Mouse (Mus musculus): Measurements from ENCODE around the gene Cbr4. TPM values are rescaled to one million over a fixed set of nuclear protein-coding genes. Genes with fewer than 3 reads are reported as not detected.

The Cbr4 gene
- polyA plus RNA-seq (2016; fragmentation: Nextera tagmentation; extraction: Ambion mirVana): 37.8 and 39.0 TPM in 2 replicates

DNA sequence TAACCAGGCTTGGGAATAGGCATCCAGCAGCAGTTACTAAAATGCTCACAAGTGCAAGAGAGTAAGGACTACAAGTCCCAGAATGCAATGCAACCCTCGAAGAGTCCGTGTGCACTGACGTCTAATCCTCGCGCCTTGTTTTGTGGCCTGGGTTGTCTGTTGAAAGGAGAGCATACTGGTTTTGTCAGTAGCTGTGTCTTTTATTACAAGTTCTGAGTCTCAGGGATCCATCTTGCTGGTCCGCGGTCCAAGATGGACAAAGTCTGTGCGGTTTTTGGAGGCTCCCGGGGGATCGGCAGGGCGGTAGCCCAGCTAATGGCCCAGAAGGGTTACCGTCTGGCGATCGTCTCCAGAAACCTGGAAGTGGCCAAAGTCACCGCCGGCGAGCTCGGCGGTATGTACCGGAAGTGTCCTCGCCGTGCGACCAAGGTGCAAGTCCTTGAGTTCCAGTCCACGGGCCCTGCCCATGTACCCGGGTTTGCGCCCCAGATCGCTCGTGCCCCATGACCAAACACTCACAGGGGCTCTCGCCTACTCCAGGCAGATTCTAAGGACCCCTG is at the start of gene Cbr4:
Gene Cbr4 (plus strand): TSS at position 138 of the 560 bp plus-strand sequence.
- peak; percentile 90 for ATAC-seq (ENCODE audit: insufficient number of reproducible peaks, low FRiP score)
- under 1% methylated on average over 29 of the region's 29 CpGs for WGBS
- Histone ChIP-seq H3K27ac (ENCODE audit: poor library complexity, severe bottlenecking) (peak within 1 kb of the TSS; percentile 93), H3K9ac (peak within 1 kb of the TSS; percentile 90), H3K36me3 (peaks cover 5% of the 10 kb centered on the region), H3K27me3 (replicated peaks) (no peaks in the 10 kb centered on the region), H3K4me2 (peak within 1 kb of the TSS; percentile 91), H3K4me3 (peak within 1 kb of the TSS; percentile 90), H3K9me3 (replicated peaks) (no peaks in the 10 kb centered on the region), H3K4me1 (replicated peaks) (peaks cover 6% of the 10 kb centered on the region)

DNA sequence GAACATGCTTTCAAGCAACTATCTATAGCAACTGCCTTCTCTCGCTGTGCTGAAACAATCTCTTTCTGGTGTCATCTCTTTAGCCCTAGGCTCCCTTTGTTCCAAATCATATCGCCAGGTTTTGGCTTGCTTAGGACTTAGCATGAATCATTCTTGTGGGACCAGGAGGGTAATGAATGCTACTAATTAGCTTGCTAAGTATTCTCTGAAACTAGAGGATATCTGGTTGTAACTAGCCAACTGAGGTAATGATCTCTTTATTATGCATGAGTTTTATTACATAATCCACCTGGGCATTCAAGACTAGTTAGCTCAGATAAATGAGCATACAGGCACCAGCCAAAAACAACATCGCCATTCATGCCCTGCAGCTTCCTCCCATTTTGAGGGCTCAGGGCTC is 44.5 kb upstream of the Cbr4 start:
- 88% methylated on average over 3 of the region's 3 CpGs for whole genome bisulfite sequencing

DNA sequence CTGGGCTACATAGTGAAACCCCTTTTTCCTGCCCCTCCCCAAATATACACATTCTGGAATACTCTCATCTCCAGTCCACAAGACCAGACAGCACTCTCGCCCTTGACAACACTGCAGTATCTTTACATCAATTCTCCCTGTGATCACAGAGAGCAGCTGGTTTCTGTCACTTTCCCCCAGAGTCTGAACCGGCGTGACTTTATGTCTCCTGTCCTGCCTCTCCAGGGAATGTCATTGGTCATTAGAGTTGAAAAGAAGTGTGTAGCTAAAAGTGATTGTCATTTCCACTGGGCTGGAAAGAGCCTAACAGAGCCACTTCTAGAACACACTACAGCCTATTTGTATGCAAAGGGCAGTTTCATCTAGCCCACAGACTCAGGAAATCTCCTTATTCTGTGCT is 43.2 kb upstream of the Cbr4 start:
- H3K4me1 ChIP-seq (replicated peaks): no peaks in the 10 kb centered on the region
- no peak overlapping the region for H3K4me3 ChIP-seq
- WGBS: 30% methylated on average over 3 of the region's 3 CpGs
- no peak overlapping the region for H3K9ac ChIP-seq
- H3K9me3 ChIP-seq (replicated peaks): peaks cover 10% of the 10 kb centered on the region
- no peaks in the 10 kb centered on the region for H3K36me3 ChIP-seq
- H3K27ac ChIP-seq (ENCODE audit: poor library complexity, severe bottlenecking): no peak overlapping the region
- no peak overlapping the region for H3K4me2 ChIP-seq
- H3K27me3 ChIP-seq (replicated peaks): no peaks in the 10 kb centered on the region
- no peak for ATAC-seq (ENCODE audit: insufficient number of reproducible peaks, low FRiP score)

More for the DNA sequence above, 44.5 kb upstream of the Cbr4 start:
- Histone ChIP-seq H3K9me3 (replicated peaks) (peaks cover 17% of the 10 kb centered on the region), H3K27ac (ENCODE audit: poor library complexity, severe bottlenecking) (no peak overlapping the region), H3K9ac (no peak overlapping the region), H3K4me3 (no peak overlapping the region), H3K27me3 (replicated peaks) (no peaks in the 10 kb centered on the region), H3K4me2 (no peak overlapping the region), H3K36me3 (no peaks in the 10 kb centered on the region), H3K4me1 (replicated peaks) (no peaks in the 10 kb centered on the region)
- no peak for ATAC-seq (ENCODE audit: insufficient number of reproducible peaks, low FRiP score)

DNA sequence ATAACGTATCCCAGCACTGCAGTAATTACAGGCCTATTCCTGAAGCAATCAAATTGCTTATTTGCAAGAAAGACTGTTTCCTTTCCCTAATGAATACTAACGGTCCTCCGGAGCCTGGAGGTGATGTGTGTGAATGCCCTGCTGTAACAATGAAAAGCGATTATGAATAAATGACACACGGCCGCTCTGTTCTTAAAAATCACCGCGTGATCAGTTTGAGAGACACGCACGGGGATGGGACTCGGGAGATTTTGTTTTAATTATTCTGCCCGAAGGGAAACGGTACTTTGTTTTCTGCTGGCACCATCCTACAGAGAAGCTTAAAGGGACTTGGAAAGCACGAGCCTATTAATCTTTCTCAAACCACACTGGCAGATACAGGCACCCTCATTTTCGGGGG is 41.2 kb upstream of the Cbr4 start:
- Histone ChIP-seq H3K36me3 (no peaks in the 10 kb centered on the region), H3K4me2 (no peak overlapping the region), H3K4me1 (replicated peaks) (no peaks in the 10 kb centered on the region), H3K9me3 (replicated peaks) (peaks cover 3% of the 10 kb centered on the region; the same call in 1 of the 2 replicates), H3K27me3 (replicated peaks) (no peaks in the 10 kb centered on the region), H3K9ac (no peak overlapping the region), H3K27ac (ENCODE audit: poor library complexity, severe bottlenecking) (no peak overlapping the region), H3K4me3 (no peak overlapping the region)
- ATAC-seq (ENCODE audit: insufficient number of reproducible peaks, low FRiP score): no peak
- WGBS: 66% methylated on average over 15 of the region's 15 CpGs

DNA sequence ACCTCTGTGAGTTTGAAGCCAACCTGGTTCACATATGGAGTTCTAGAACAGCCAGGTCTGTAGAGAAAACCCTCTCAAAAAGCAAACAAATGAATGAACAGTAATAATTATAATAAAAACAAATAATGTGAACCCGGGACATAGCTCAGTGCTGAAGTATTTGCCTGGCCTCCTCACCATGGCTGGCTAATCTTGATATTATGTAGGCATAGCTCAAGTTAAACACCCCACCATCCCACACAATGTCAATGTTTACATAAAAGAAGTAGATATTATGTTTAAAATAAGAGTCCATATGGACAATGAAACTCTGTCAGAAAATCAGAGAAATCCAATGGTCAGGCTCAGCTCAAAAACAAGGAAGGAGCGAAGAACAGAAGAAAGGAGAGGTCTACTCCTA is 39.4 kb upstream of the Cbr4 start:
- H3K4me3 ChIP-seq: no peak overlapping the region

DNA sequence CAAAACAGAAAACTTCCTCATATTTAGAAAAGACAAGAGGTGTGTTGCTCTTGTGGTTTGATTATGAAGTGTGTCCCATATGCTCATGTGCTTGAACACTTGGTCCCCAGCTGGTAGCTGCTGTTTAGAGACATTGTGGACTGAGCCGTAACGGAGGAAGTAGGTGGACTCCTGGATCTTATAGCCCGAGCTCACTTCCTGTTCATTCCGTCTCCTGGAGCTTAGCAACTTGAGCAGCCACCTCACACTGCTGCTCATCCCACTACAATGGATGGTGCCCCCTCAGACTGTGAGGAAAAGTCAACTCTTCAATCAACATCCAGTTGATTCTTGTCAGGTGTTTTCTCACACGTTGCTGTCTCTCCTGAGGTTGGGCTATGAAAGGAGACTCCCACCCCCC is 38.7 kb upstream of the Cbr4 start:
- Histone ChIP-seq H3K4me3 (no peak overlapping the region), H3K9me3 (replicated peaks) (no peaks in the 10 kb centered on the region), H3K27ac (ENCODE audit: poor library complexity, severe bottlenecking) (no peak overlapping the region), H3K27me3 (replicated peaks) (no peaks in the 10 kb centered on the region), H3K9ac (no peak overlapping the region), H3K36me3 (no peaks in the 10 kb centered on the region), H3K4me1 (replicated peaks) (peaks cover 6% of the 10 kb centered on the region), H3K4me2 (no peak overlapping the region)
- ATAC-seq (ENCODE audit: insufficient number of reproducible peaks, low FRiP score): no peak
- 50% methylated on average over 5 of the region's 5 CpGs for WGBS

More for the DNA sequence above, 39.4 kb upstream of the Cbr4 start:
- Histone ChIP-seq H3K36me3 (no peaks in the 10 kb centered on the region), H3K9me3 (replicated peaks) (no peaks in the 10 kb centered on the region), H3K9ac (no peak overlapping the region), H3K27me3 (replicated peaks) (no peaks in the 10 kb centered on the region), H3K4me1 (replicated peaks) (peaks cover 6% of the 10 kb centered on the region), H3K27ac (ENCODE audit: poor library complexity, severe bottlenecking) (no peak overlapping the region), H3K4me2 (no peak overlapping the region)
- 82% methylated on average over 2 of the region's 2 CpGs for WGBS
- no peak for ATAC-seq (ENCODE audit: insufficient number of reproducible peaks, low FRiP score)

DNA sequence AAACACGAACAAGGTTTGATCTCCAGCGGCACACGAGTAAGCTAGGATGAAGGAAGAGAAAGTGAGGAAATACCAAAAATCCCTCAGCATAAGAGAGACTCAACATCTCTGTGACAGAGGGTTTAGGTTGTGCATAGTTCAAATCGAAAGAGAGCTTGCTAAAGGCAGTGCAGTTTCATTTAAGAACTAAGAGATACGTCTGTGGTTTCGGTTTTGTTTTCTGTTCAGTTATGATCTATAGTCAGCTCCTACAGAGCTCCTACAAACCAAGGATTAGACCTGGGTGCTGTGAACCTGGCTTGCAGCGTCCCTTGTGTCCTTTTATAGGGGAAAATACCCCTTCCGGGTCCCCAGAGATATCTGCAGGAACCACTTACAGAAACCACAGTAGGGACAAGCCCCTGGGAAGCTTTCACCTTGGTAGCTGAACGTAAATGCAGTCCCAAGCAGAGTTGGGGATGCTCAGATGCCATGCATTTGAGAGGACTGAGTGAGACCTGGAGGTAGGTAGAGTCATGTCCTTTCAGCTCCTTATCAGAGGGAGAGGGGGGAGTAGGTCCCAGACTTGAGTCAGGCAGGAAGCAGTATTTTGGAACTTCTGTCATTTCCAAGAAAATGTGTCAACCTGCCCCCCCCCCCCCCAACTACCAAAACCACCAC is 36.5 kb upstream of the Cbr4 start:
- no peak overlapping the region for H3K4me3 ChIP-seq
- H3K27me3 ChIP-seq (replicated peaks): no peaks in the 10 kb centered on the region
- H3K27ac ChIP-seq (ENCODE audit: poor library complexity, severe bottlenecking): no peak overlapping the region
- H3K9ac ChIP-seq: no peak overlapping the region
- peaks cover 5% of the 10 kb centered on the region; the same call in 1 of the 2 replicates for H3K9me3 ChIP-seq (replicated peaks)
- H3K4me2 ChIP-seq: no peak overlapping the region
- ATAC-seq (ENCODE audit: insufficient number of reproducible peaks, low FRiP score): no peak
- WGBS: 86% methylated on average over 9 of the region's 9 CpGs
- peaks cover 6% of the 10 kb centered on the region for H3K4me1 ChIP-seq (replicated peaks)
- H3K36me3 ChIP-seq: no peaks in the 10 kb centered on the region

DNA sequence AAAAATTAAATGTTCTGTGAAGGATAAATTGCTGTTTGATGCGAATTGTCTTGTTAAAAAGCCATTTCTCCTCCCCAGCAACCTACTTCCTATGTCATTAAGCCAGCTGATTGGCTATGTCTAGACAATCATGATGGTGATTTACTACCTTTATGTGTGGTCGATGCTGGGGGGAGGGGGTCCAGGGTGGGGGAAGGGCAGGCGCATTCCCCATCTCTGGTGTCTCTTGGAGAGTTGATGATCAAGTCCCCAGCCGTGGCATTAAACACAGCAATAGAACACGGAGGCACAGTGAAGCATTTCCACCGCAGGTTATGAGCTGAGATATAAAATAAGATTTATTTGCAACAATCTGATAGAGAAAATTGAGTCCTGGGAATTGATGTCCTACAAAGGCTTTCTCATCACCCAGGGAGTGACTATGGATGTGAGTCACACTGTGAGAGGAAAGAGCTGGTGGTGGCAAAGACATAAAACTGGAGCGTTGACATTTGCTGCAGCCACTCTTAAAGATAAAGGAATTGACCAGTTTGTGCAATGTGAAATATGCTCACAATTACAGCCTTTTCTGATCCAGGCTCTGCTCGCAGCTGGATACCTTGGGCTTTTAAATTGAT is 35.7 kb upstream of the Cbr4 start:
- Histone ChIP-seq H3K9me3 (replicated peaks) (peaks cover 5% of the 10 kb centered on the region; the same call in 1 of the 2 replicates), H3K4me3 (no peak overlapping the region), H3K36me3 (no peaks in the 10 kb centered on the region), H3K9ac (no peak overlapping the region), H3K4me2 (no peak overlapping the region), H3K4me1 (replicated peaks) (peaks cover 6% of the 10 kb centered on the region), H3K27ac (ENCODE audit: poor library complexity, severe bottlenecking) (no peak overlapping the region), H3K27me3 (replicated peaks) (no peaks in the 10 kb centered on the region)
- ATAC-seq (ENCODE audit: insufficient number of reproducible peaks, low FRiP score): no peak
- WGBS: 66% methylated on average over 8 of the region's 8 CpGs

DNA sequence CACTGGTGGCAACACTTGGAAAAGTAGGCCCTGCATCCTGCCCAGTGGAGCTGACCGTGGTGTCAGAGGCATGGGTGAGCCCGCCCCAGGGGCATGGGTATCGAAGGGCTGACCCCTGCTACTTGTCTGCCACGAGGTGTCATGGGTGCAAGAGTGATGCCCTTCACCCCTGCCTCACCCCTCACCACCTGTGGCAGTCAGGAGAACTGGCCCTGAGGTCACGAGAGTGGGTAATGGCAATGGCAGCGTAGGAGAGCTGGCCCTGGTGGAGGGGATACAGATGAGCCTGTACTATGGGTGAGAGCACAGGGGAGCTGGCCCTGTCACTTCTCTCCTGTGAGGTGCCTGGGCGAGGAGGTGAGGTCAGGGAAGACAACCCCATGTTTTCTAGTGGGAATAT is 27.8 kb upstream of the Cbr4 start:
- H3K4me3 ChIP-seq: no peak overlapping the region
- 77% methylated on average over 7 of the region's 7 CpGs for WGBS
- no peak overlapping the region for H3K4me2 ChIP-seq
- H3K27me3 ChIP-seq (replicated peaks): no peaks in the 10 kb centered on the region
- H3K9me3 ChIP-seq (replicated peaks): peaks cover 4% of the 10 kb centered on the region; the same call in 1 of the 2 replicates
- no peak overlapping the region for H3K27ac ChIP-seq (ENCODE audit: poor library complexity, severe bottlenecking)
- H3K36me3 ChIP-seq: no peaks in the 10 kb centered on the region
- no peak for ATAC-seq (ENCODE audit: insufficient number of reproducible peaks, low FRiP score)
- H3K4me1 ChIP-seq (replicated peaks): no peaks in the 10 kb centered on the region
- H3K9ac ChIP-seq: no peak overlapping the region

DNA sequence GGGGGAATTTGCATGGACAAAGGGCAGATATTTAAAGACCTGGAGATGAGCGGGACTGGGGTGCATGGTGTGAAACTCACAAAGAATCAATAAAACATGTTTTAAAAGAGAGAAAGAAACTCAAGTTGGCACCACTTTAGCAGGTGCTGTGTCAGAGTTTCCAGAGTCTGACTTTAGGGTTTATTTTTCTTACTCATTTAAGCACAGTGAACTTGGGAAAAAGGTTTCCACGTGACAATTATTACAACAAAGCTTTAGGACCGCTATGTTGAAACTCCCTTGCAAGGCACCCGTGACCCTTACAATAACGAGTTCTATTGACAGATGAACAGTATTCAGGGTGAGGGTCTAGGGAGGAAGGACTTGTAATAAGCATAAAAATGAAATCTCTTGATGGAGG is 25.3 kb upstream of the Cbr4 start:
- no peak overlapping the region for H3K4me3 ChIP-seq
- no peak overlapping the region for H3K4me2 ChIP-seq
- no peak overlapping the region for H3K9ac ChIP-seq
- H3K36me3 ChIP-seq: no peaks in the 10 kb centered on the region
- no peaks in the 10 kb centered on the region for H3K4me1 ChIP-seq (replicated peaks)
- no peak overlapping the region for H3K27ac ChIP-seq (ENCODE audit: poor library complexity, severe bottlenecking)
- no peaks in the 10 kb centered on the region for H3K9me3 ChIP-seq (replicated peaks)
- H3K27me3 ChIP-seq (replicated peaks): no peaks in the 10 kb centered on the region
- 83% methylated on average over 5 of the region's 5 CpGs for WGBS
- no peak for ATAC-seq (ENCODE audit: insufficient number of reproducible peaks, low FRiP score)

DNA sequence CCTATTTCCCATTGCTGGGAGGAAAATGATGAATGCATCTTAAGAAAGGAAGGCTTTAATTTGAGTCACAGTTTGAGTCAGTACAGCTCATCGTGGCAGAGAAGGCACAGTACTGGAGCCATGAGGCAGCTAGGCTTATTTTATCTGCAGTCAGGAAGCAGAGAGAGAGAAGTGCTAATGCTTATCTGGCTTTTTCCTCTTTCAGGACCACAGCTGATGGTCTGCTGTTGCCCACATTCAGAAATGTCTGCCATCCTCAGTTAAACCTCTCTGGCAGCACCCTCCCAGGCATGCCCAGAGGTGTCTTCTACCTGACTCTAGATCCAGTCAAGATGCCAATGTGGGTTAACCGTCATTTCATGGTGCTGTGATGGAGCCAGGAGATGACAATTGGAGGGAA is 23.1 kb upstream of the Cbr4 start:
- 58% methylated on average over 2 of the region's 2 CpGs for WGBS
- Histone ChIP-seq H3K9ac (no peak overlapping the region), H3K4me2 (no peak overlapping the region), H3K4me1 (replicated peaks) (no peaks in the 10 kb centered on the region), H3K4me3 (no peak overlapping the region), H3K36me3 (no peaks in the 10 kb centered on the region), H3K27ac (ENCODE audit: poor library complexity, severe bottlenecking) (no peak overlapping the region), H3K27me3 (replicated peaks) (no peaks in the 10 kb centered on the region), H3K9me3 (replicated peaks) (no peaks in the 10 kb centered on the region)
- ATAC-seq (ENCODE audit: insufficient number of reproducible peaks, low FRiP score): no peak
